Mouse (Mus musculus): ENCODE data around the gene Zfp697.

GRCm38 (mm10) chr3:98368283-98368682 is 14.0 kb upstream of the Zfp697 start:
- TF ChIP-seq CTCF (IDR thresholded peaks at IDR 0.05; ENCODE audit: low read depth) (no peak), EP300 (IDR thresholded peaks at IDR 0.05; ENCODE audit: low read depth) (no peak)

Measured in liver, embryonic 14.5 days (tissue).